Mouse (Mus musculus): Measurements from ENCODE around the gene Fam166b.

- no peak for TF ChIP-seq CTCF (conservative IDR thresholded peaks at IDR 0.05; ENCODE audit: insufficient read depth, insufficient read length, low read depth, low read length)
- TF ChIP-seq POLR2A (IDR thresholded peaks at IDR 0.05; ENCODE audit: low read depth, low read length): no peak
These were observed 44.7 kb upstream of the Fam166b start for GRCm38 (mm10) chr4:43473636-43474035.
